Mouse (Mus musculus) testis, adult 2 months (tissue): Measurements from ENCODE around the gene Fkbp5.

Experiments
- CTCF ChIP-seq: fragments of 200-500 bp; IDR thresholded peaks from 2 replicates; pipeline ENCODE4 v1.5.1; 2012; ENCODE audit warnings: low read depth, mild to moderate bottlenecking, inconsistent platforms, low read length, moderate library complexity; ENCODE audit not compliant: control insufficient read depth, insufficient read depth, insufficient replicate concordance
- POLR2A ChIP-seq: fragments of 200-500 bp; IDR thresholded peaks from 2 replicates; pipeline ENCODE4 v1.6.1; 2012; ENCODE audit warnings: low read depth, mild to moderate bottlenecking, inconsistent platforms, low read length, moderate library complexity; ENCODE audit not compliant: control insufficient read depth

- no peak for TF ChIP-seq POLR2A
- TF ChIP-seq CTCF = no peak
Measured at GRCm38 (mm10) chr17:28520561-28520960, 3.2 kb upstream of the Fkbp5 start.
